Mouse (Mus musculus) left cerebral cortex, postnatal 10 days (tissue): ENCODE results near the gene Glrx. TPM values are rescaled to one million over a fixed set of nuclear protein-coding genes. Genes with fewer than 3 reads are reported as not detected.
A peak's percentile ranks its signal among the peaks of the same experiment; 100 is the strongest.
"Not testable (repeated sequence)": the region's sequence is repeated elsewhere in the genome, so short reads cannot be mapped to it uniquely, and the experiment has no call there.

Experiments used
- DNase-seq, 2 experiments: peaks; one replicate each; pipeline ENCODE4 v3.0.0; 2021 to 2022; ENCODE audit warnings: low spot score in 2 of 2, mixed read lengths in 1 of 2; ENCODE audit errors: extremely low spot score in 1 of 2
- intact Hi-C: fragments of 180-260 bp; cut with DNase I; formaldehyde crosslinking; loops from one replicate; pipeline ENCODE4 v1.15.1; 2025
- total RNA-seq, 2 experiments: library from RNA; stranded (reverse); gene quantifications; 2 replicates each; pipeline ENCODE4 v1.2.3; 2021

Glrx gene
- total RNA-seq, 2 experiments from 2014 or later = 63.9 to 69.9 TPM

- intact Hi-C loops = loop anchor here (5.0 to 10.0 kb wide), 2 partner anchors 148 to 170 kb away; partner anchors contain the start of gene Ell2
- no peak for DNase-seq
These were observed 35.1 kb downstream of the Glrx start for GRCm38 (mm10) chr13:75874608-75875376.

GRCm38 (mm10) chr13:75876188-75876587 is 36.5 kb downstream of the Glrx start:
- DNase-seq = not testable (repeated sequence)
- intact Hi-C loops = loop anchor here (5.0 to 10.0 kb wide), 2 partner anchors 146 to 171 kb away; partner anchors contain the start of gene Ell2

- intact Hi-C loops = loop anchor here (5.0 to 10.0 kb wide), 2 partner anchors 146 to 172 kb away; partner anchors contain the start of gene Ell2
- no peak for DNase-seq
These were observed 36.9 kb downstream of the Glrx start for GRCm38 (mm10) chr13:75876592-75876991.

GRCm38 (mm10) chr13:75877907-75878306 is 38.2 kb downstream of the Glrx start:
- intact Hi-C loops = loop anchor here (2.0 to 10.0 kb wide), 3 partner anchors 144 to 651 kb away; partner anchors contain the start of gene Ell2
- DNase-seq = peak in 1 of 2 experiments; percentile 73

GRCm38 (mm10) chr13:75879756-75880155 is 40.1 kb downstream of the Glrx start:
- no peak for DNase-seq
- intact Hi-C loops = loop anchor here (2.0 to 10.0 kb wide), 3 partner anchors 143 to 653 kb away; partner anchors contain the start of gene Ell2

GRCm38 (mm10) chr13:75880501-75880900 is 40.8 kb downstream of the Glrx start:
- intact Hi-C loops = no loop called here
- peak in 1 of 2 experiments; percentile 23 for DNase-seq

- intact Hi-C loops = no loop called here
These were observed 44.1 kb downstream of the Glrx start for GRCm38 (mm10) chr13:75883792-75884191.

GRCm38 (mm10) chr13:75891868-75892267 is 52.2 kb downstream of the Glrx start:
- DNase-seq = no peak
- intact Hi-C loops = no loop called here

More at GRCm38 (mm10) chr13:75883792-75884191, 44.1 kb downstream of the Glrx start:
- no peak for DNase-seq

GRCm38 (mm10) chr13:75892291-75892690 is 52.6 kb downstream of the Glrx start:
- intact Hi-C loops = no loop called here
- DNase-seq = no peak

GRCm38 (mm10) chr13:75892876-75893275 is 53.2 kb downstream of the Glrx start:
- DNase-seq = no peak
- intact Hi-C loops = no loop called here

Other genes with a start within 250 kb of the Glrx start
- 10 to 100 TPM; 26.0 to 34.8 TPM for gene Ell2, start 133.1 kb upstream of the Glrx start, total RNA-seq
- 10 to 100 TPM; 17.8 to 18.5 TPM for gene Rhobtb3, start 104.1 kb downstream of the Glrx start, total RNA-seq
- under 1 TPM in 1 of 2 experiments, not detected in 1; 0.47 TPM for gene Spata9, start 127.3 kb downstream of the Glrx start, total RNA-seq
- 10 to 100 TPM; 16.1 to 19.3 TPM for gene Rfesd, start 178.9 kb downstream of the Glrx start, total RNA-seq
- 1 to 10 TPM; 2.6 to 2.9 TPM for gene Gpr150, start 217.1 kb downstream of the Glrx start, total RNA-seq